Mouse (Mus musculus) midbrain, embryonic 16.5 days (tissue): ENCODE data around the gene Thop1. TPM values are rescaled to one million over a fixed set of nuclear protein-coding genes. Genes with fewer than 3 reads are reported as not detected.

Experiments
- ATAC-seq: fragments of 200-750 bp; cut with Nextera tagmentation; 2 replicates; pipeline ENCODE4 v1.8.0; 2017; ENCODE audit warnings: moderate TSS enrichment
- H3K27ac ChIP-seq: fragments of 300-500 bp; sonication (generic); 2 replicates; pipeline ENCODE4 v1.5.1; 2014; ENCODE audit warnings: mild to moderate bottlenecking, low read length, mixed read lengths
- H3K27me3 ChIP-seq: fragments of 300-500 bp; sonication (generic); 2 replicates; pipeline ENCODE4 v1.6.1; 2014; ENCODE audit warnings: low read depth, low read length, mixed read lengths; ENCODE audit not compliant: control insufficient read depth, insufficient read depth
- H3K36me3 ChIP-seq: fragments of 300-500 bp; sonication (generic); 2 replicates; pipeline ENCODE4 v1.6.1; 2014; ENCODE audit warnings: mild to moderate bottlenecking, low read length, moderate library complexity, mixed read lengths; ENCODE audit not compliant: control insufficient read depth, insufficient read depth
- H3K4me1 ChIP-seq: fragments of 300-500 bp; sonication (generic); 2 replicates; pipeline ENCODE4 v1.6.1; 2014; ENCODE audit warnings: mild to moderate bottlenecking, low read length, mixed read lengths; ENCODE audit not compliant: control insufficient read depth, insufficient read depth
- H3K4me2 ChIP-seq: fragments of 300-500 bp; sonication (generic); 2 replicates; pipeline ENCODE4 v1.6.1; 2014; ENCODE audit warnings: mild to moderate bottlenecking, low read length, mixed read lengths
- H3K4me3 ChIP-seq: fragments of 300-500 bp; sonication (generic); 2 replicates; pipeline ENCODE4 v1.5.1; 2014; ENCODE audit warnings: low read depth, mild to moderate bottlenecking, low read length, moderate library complexity, mixed read lengths
- H3K9ac ChIP-seq: fragments of 300-500 bp; sonication (generic); 2 replicates; pipeline ENCODE4 v1.6.1; 2014; ENCODE audit warnings: low read depth, low read length, mixed read lengths
- H3K9me3 ChIP-seq: fragments of 300-500 bp; sonication (generic); replicated peaks from 2 replicates; pipeline ENCODE4 v1.6.1; 2014; ENCODE audit warnings: mild to moderate bottlenecking, low read length, mixed read lengths; ENCODE audit not compliant: control insufficient read depth, poor library complexity, severe bottlenecking
- WGBS: fragments of 180-500 bp; shearing (Covaris S2); extraction: QIAGEN DNeasy Blood & Tissue Kit; methylation state at CpG from one replicate; pipeline ENCODE4 v1.1.7; 2014; 5-methylcytosine and 5-hydroxymethylcytosine counted together
- microRNA-seq: library from miRNA; unstranded; fragments of <30 nt; microRNA quantifications from one replicate; pipeline ENCODE4, GENCODE M21; 2017
- polyA plus RNA-seq: library from polyadenylated mRNA; unstranded; fragments of >200 nt; fragmentation: Nextera tagmentation; extraction: Ambion mirVana; gene quantifications from 2 replicates; pipeline ENCODE4 v1.2.1, GENCODE M21; 2015

Thop1 gene
- polyA plus RNA-seq, 1 experiment from 2014 or later = 47.3 TPM

DNA sequence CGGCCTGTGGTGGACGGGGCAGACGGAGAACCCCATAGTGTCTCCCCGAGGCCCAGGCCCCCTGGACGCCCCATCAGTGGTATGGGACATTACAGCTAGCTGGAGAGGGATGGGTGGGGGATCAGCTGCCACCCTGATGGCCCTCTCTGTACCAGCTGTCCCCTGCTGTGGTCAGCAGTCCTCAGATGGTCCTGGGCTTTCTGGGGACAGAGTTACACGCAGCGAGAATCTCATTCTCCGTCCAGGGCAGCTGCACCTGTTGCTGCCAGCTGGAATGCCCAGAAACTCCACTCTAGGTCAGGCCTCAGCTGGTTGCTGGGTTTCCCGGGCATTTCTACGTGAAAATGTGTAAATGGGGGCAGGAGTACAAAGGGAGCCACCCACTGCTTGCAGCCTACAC lies 49.8 kb downstream of the Thop1 start:
- H3K4me3 ChIP-seq = no peak overlapping the region
- H3K27ac ChIP-seq = no peak overlapping the region
- no peaks in the 10 kb centered on the region for H3K27me3 ChIP-seq
- ATAC-seq = no peak
- no peak overlapping the region for H3K4me2 ChIP-seq
- H3K9ac ChIP-seq = no peak overlapping the region
- WGBS = 94% methylated on average over 10 of the region's 10 CpGs
- no peaks in the 10 kb centered on the region for H3K4me1 ChIP-seq
- no peaks in the 10 kb centered on the region for H3K9me3 ChIP-seq
- peaks cover 60% of the 10 kb centered on the region for H3K36me3 ChIP-seq

DNA sequence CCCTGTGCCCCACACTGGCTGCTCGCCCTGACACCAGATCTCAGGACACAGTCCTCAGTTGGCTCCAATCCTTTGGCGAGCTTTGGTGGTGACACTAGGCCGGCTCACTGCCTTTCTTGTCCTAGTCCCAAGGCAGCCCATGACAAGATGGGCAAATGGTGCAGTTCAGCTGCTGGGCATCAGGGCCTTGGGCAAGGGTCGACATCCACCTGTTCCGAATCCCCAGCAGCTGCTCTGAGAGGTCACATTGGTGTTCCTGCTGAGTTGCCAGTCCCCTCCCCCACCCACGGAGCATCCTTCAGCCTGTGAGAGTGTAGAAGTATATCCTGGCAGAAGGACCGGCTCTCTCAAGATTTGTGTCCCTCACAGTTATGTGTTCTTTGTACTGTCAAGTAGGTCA lies 50.8 kb downstream of the Thop1 start:
- Histone ChIP-seq H3K4me2 (no peak overlapping the region), H3K9me3 (no peaks in the 10 kb centered on the region), H3K4me1 (no peaks in the 10 kb centered on the region), H3K36me3 (peaks cover 60% of the 10 kb centered on the region), H3K27ac (no peak overlapping the region), H3K27me3 (no peaks in the 10 kb centered on the region), H3K9ac (no peak overlapping the region), H3K4me3 (no peak overlapping the region)
- no peak for ATAC-seq
- 90% methylated on average over 7 of the region's 7 CpGs for WGBS

DNA sequence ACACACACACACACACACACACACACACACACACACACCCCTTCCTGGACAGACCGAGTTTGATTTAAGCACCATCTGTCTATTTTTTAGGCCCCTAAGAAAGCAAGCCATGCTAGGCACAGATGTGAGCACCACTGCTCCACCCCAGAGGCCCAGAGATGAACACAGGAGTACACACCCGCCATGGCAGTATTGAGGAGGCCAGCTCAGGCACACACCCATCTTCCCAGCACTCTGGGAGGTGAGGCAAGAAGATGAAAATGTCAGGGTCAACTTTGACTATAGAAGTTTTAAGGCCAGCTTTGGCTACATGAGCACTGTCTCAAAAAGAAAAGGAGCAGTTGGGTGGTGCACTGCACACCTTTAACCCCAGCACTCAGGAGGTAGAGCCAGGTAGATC lies 53.1 kb downstream of the Thop1 start:
- no peak for ATAC-seq
- Histone ChIP-seq H3K9ac (no peak overlapping the region), H3K4me2 (no peak overlapping the region), H3K36me3 (peaks cover 52% of the 10 kb centered on the region), H3K27ac (no peak overlapping the region), H3K4me1 (no peaks in the 10 kb centered on the region), H3K27me3 (no peaks in the 10 kb centered on the region), H3K9me3 (no peaks in the 10 kb centered on the region), H3K4me3 (no peak overlapping the region)
- 81% methylated on average over 2 of the region's 2 CpGs for WGBS

DNA sequence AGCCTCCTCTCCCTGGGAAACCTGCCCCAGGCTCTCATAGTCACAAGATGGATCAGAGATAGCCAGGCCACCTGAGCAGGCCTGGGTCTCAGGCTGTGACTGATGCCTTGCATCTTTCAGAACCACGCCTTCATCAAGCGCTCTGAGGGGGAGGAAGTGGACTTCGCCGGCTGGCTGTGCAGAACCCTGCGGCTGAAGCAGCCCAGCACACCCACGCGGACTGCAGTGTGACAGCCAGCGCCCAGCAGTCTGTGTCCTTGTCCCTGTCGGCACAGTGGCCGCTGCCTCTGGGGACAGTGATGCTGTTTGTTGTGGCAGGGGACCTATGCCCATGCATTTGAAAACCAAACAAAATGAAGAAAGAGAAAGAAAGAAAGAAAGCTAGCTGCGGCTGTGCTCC lies 53.7 kb downstream of the Thop1 start:
- no peak for ATAC-seq
- H3K27me3 ChIP-seq = peaks cover 2% of the 10 kb centered on the region
- 80% methylated on average over 11 of the region's 11 CpGs for WGBS
- H3K9me3 ChIP-seq = no peaks in the 10 kb centered on the region
- no peaks in the 10 kb centered on the region for H3K4me1 ChIP-seq
- H3K27ac ChIP-seq = no peak overlapping the region
- no peak overlapping the region for H3K4me3 ChIP-seq
- no peak overlapping the region for H3K9ac ChIP-seq
- peaks cover 52% of the 10 kb centered on the region for H3K36me3 ChIP-seq
- no peak overlapping the region for H3K4me2 ChIP-seq

Small RNAs within 50 kb of the gene (microRNA-seq; reads per million reads assigned to microRNA genes)
- gene Mir5615-1 = not detected
- not detected for gene Mir5615-2

Other genes with a start within 250 kb of the Thop1 start
- 1,102 and 1,149 TPM in 2 replicates for gene Oaz1, start 243.4 kb upstream of the Thop1 start, polyA plus RNA-seq
- 12.6 and 16.9 TPM in 2 replicates for gene Lingo3, start 226.0 kb upstream of the Thop1 start, polyA plus RNA-seq
- 202 and 205 TPM in 2 replicates for gene Lsm7, start 214.8 kb upstream of the Thop1 start, polyA plus RNA-seq
- gene Sppl2b, start 214.8 kb upstream of the Thop1 start, polyA plus RNA-seq = 82.4 and 84.1 TPM in 2 replicates
- gene Tmprss9, start 198.2 kb upstream of the Thop1 start, polyA plus RNA-seq = 0.10 and 0.16 TPM in 2 replicates
- gene Timm13, start 169.1 kb upstream of the Thop1 start, polyA plus RNA-seq = 297 and 316 TPM in 2 replicates
- gene Lmnb2, start 151.8 kb upstream of the Thop1 start, polyA plus RNA-seq = 40.4 and 45.5 TPM in 2 replicates
- gene Gadd45b, start 140.0 kb upstream of the Thop1 start, polyA plus RNA-seq = 6.4 and 7.1 TPM in 2 replicates
- gene Gng7, start 55.1 kb upstream of the Thop1 start, polyA plus RNA-seq = 21.5 and 25.6 TPM in 2 replicates
- 71.7 and 88.1 TPM in 2 replicates for gene Diras1, start 44.4 kb upstream of the Thop1 start, polyA plus RNA-seq
- 52.8 and 55.7 TPM in 2 replicates for gene Slc39a3, start 32.6 kb upstream of the Thop1 start, polyA plus RNA-seq
- gene Sgta, start 9.9 kb upstream of the Thop1 start, polyA plus RNA-seq = 324 and 340 TPM in 2 replicates
- 0.24 and 0.33 TPM in 2 replicates for gene Creb3l3, start 28.8 kb downstream of the Thop1 start, polyA plus RNA-seq
- 227 and 233 TPM in 2 replicates for gene Map2k2, start 35.9 kb downstream of the Thop1 start, polyA plus RNA-seq
- gene Zbtb7a, start 65.2 kb downstream of the Thop1 start, polyA plus RNA-seq = 11.3 and 12.6 TPM in 2 replicates
- 49.7 and 52.2 TPM in 2 replicates for gene Pias4, start 97.9 kb downstream of the Thop1 start, polyA plus RNA-seq
- gene Eef2, start 106.6 kb downstream of the Thop1 start, polyA plus RNA-seq = 535 and 543 TPM in 2 replicates
- gene Dapk3, start 113.0 kb downstream of the Thop1 start, polyA plus RNA-seq = 52.5 and 58.3 TPM in 2 replicates
- not detected in 2 replicates for gene 4930442H23Rik, start 113.8 kb downstream of the Thop1 start, polyA plus RNA-seq
- gene Nmrk2, start 132.0 kb downstream of the Thop1 start, polyA plus RNA-seq = 0.19 TPM in 1 of 2 replicates, not detected in the other
- gene Atcay, start 160.8 kb downstream of the Thop1 start, polyA plus RNA-seq = 96.8 and 102 TPM in 2 replicates
- gene Zfr2, start 163.1 kb downstream of the Thop1 start, polyA plus RNA-seq = 26.5 and 31.0 TPM in 2 replicates
- 43.3 and 67.9 TPM in 2 replicates for gene Matk, start 182.9 kb downstream of the Thop1 start, polyA plus RNA-seq
- gene Mrpl54, start 196.9 kb downstream of the Thop1 start, polyA plus RNA-seq = 128 and 130 TPM in 2 replicates
- 28.8 and 33.8 TPM in 2 replicates for gene Apba3, start 196.9 kb downstream of the Thop1 start, polyA plus RNA-seq
- gene Tjp3, start 221.5 kb downstream of the Thop1 start, polyA plus RNA-seq = 9.2 and 10.1 TPM in 2 replicates
- 135 and 147 TPM in 2 replicates for gene Pip5k1c, start 222.9 kb downstream of the Thop1 start, polyA plus RNA-seq